Mouse (Mus musculus) erythroblast, embryonic 14.5 days (primary cell): ENCODE measurements around the gene Lrrfip1.

Experiments
- GATA1 ChIP-seq: IDR thresholded peaks from 2 replicates; pipeline ENCODE4 v1.6.1; 2012; ENCODE audit warnings: low read length, inconsistent platforms, mixed read lengths
- TAL1 ChIP-seq: IDR thresholded peaks from 3 replicates; pipeline ENCODE4 v1.6.1; 2012; ENCODE audit warnings: low read length, inconsistent platforms, mixed read lengths

- TF ChIP-seq TAL1 (no peak), GATA1 (no peak)
Measured at GRCm38 (mm10) chr1:91090456-91090855, 91.9 kb downstream of the Lrrfip1 start.
